Mouse (Mus musculus) liver, embryonic 14.5 days (tissue): ENCODE measurements around the gene Pabpn1l.

Experiments
- CTCF ChIP-seq: IDR thresholded peaks from 2 replicates; pipeline ENCODE4 v1.5.1; 2016; ENCODE audit warnings: antibody characterized with exemption, low read depth, control low read depth
- EP300 ChIP-seq: IDR thresholded peaks from 2 replicates; pipeline ENCODE4 v1.6.1; 2016; ENCODE audit warnings: antibody characterized with exemption, low read depth

DNA sequence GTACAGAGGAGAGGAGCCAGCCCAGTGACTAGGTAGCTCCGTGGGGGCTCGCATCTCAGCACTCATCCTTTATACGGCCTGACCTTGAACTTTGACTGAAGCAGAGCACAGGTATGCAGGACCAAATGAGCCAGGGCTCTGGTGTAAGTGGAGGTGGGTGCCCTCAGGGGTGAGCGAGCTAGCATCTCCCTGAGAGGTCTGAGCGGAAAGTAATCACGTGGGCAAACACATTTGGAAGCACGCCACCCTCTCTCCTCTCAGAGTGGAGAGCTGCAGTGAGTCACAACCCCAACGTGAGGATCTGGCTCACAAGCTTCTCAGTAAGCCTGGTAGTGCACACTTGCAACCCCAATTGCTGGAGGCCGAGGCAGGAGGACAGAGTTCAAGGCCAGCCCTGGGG is 19.5 kb upstream of the Pabpn1l start:
- no peak for TF ChIP-seq CTCF
- no peak for TF ChIP-seq EP300
